Mouse (Mus musculus) bone marrow macrophage, adult 2 months (primary cell): ENCODE data around the gene Olfr67. TPM values are rescaled to one million over a fixed set of nuclear protein-coding genes. Genes with fewer than 3 reads are reported as not detected.
"Not testable (repeated sequence)": the region's sequence is repeated elsewhere in the genome, so short reads cannot be mapped to it uniquely, and the experiment has no call there.

Source experiments
- H3K27ac ChIP-seq: 2 replicates; pipeline ENCODE4 v1.5.1; 2012; ENCODE audit warnings: low read depth, low read length; ENCODE audit not compliant: insufficient read depth
- H3K4me1 ChIP-seq: 2 replicates; pipeline ENCODE4 v1.6.1; 2012; ENCODE audit warnings: low read length; ENCODE audit not compliant: control insufficient read depth, insufficient read depth
- H3K4me3 ChIP-seq: 2 replicates; pipeline ENCODE4 v1.5.1; 2012; ENCODE audit warnings: mild to moderate bottlenecking, low read length, moderate library complexity; ENCODE audit not compliant: insufficient read depth
- CTCF ChIP-seq: IDR thresholded peaks from 2 replicates; pipeline ENCODE4 v1.5.1; 2012; ENCODE audit warnings: low read depth, mild to moderate bottlenecking, low read length, moderate library complexity
- POLR2A ChIP-seq: IDR thresholded peaks from 2 replicates; pipeline ENCODE4 v1.6.1; 2012; ENCODE audit warnings: mild to moderate bottlenecking, low read depth, low read length, borderline replicate concordance
- polyA plus RNA-seq: library from polyadenylated mRNA; stranded (reverse); fragments of >200 nt; gene quantifications from 2 replicates; pipeline ENCODE4 v1.2.4, GENCODE M21; 2012; ENCODE audit not compliant: missing spikeins, insufficient read depth, insufficient read length

Gene Olfr67
- not detected in 2 replicates for polyA plus RNA-seq

DNA sequence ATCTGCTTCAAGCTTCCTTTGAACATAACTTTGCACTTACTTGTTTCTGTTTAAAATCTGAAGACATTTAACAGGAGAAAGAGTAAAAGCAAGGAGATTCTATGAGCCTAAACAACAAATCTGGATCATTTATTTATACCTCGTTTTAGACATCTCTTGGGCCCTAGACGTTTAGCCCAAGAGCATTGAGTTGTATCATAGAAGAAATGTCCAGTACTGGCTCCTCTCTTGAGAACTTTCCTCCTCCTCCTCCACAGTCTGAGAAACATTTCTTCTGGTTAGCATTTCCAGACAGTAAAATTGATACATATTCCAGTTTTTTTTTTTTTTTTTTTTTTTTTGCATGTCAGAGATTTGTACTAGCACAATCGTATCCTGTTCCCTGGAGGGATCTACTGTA lies at the start of gene Olfr67:
Gene Olfr67 (minus strand): TSS at position 101 of the 400 bp plus-strand sequence.
- no peak within 1 kb of the TSS for H3K27ac ChIP-seq
- TF ChIP-seq CTCF (no peak), POLR2A (no peak)
- H3K4me3 ChIP-seq, result no peak within 1 kb of the TSS
- H3K4me1 ChIP-seq, result no peaks in the 10 kb centered on the region

DNA sequence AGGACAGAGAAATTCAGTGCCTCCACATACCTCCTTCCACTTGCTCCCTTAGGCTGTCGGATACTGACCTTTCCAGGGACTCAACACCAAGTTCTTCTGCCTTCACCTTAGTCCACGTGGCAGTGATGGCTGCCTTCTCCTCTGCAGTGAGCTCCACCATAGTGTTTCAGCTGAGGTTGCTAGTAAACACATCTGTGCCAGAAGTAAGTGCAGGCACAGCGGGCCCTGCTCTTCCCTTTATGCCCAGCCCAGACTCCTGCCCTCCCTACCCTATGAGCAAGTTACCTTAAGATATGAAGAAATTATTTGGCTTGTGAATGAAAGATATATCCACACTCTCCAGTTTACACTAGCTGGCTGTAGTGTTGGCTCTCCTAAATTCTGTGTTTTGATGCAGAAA lies 48.6 kb upstream of the Olfr67 start, which contains the start of gene Hbb-bh2:
Gene Hbb-bh2 (minus strand): TSS at position 253 of the 400 bp plus-strand sequence.
- H3K4me1 ChIP-seq, result no peaks in the 10 kb centered on the region
- no peak for TF ChIP-seq POLR2A
- TF ChIP-seq CTCF, result no peak
- no peak within 1 kb of the TSS for H3K27ac ChIP-seq

DNA sequence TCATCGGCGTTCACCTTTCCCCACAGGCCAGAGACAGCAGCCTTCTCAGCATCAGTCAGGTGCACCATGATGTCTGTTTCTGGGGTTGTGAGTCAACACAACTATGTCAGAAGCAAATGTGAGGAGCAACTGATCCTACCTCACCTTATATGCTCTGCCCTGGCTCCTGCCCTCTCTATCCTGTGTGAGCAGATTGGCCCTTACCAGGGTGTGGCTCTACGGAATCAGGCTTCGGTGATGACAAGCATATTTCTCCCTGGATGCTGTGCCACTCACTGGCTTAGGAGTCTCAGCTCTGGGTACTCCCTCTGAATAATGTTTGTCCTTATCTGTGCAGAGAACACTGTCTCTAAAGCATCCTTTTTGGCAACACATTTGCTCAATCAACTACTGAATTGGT lies 36.2 kb upstream of the Olfr67 start, which contains the start of gene Hbb-bs:
Gene Hbb-bs (minus strand): TSS at position 289 of the 400 bp plus-strand sequence.
- Histone ChIP-seq H3K4me1 (no peaks in the 10 kb centered on the region), H3K27ac (no peak within 1 kb of the TSS), H3K4me3 (no peak within 1 kb of the TSS)
- TF ChIP-seq CTCF, result no peak
- no peak for TF ChIP-seq POLR2A

More for the DNA sequence above, 48.6 kb upstream of the Olfr67 start, which contains the start of gene Hbb-bh2:
- no peak within 1 kb of the TSS for H3K4me3 ChIP-seq

DNA sequence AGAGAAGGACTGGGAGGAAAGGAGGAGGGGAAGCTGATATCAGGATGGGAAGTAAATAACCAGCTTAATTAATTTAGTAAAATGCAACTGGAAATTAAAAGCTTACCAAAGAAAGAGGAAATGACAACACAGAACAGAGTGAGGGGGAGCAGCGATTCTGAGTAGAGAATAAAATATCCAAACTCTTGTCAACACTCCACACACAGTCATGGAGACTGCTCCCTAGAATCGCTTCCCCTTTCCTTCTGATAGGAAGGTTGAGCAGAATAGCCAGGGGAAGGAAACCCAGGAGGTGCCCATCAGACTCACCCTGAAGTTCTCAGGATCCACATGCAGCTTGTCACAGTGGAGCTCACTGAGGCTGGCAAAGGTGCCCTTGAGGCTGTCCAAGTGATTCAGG lies 35.5 kb upstream of the Olfr67 start:
- H3K4me3 ChIP-seq, H3K27ac ChIP-seq, H3K4me1 ChIP-seq: not testable (repeated sequence)

DNA sequence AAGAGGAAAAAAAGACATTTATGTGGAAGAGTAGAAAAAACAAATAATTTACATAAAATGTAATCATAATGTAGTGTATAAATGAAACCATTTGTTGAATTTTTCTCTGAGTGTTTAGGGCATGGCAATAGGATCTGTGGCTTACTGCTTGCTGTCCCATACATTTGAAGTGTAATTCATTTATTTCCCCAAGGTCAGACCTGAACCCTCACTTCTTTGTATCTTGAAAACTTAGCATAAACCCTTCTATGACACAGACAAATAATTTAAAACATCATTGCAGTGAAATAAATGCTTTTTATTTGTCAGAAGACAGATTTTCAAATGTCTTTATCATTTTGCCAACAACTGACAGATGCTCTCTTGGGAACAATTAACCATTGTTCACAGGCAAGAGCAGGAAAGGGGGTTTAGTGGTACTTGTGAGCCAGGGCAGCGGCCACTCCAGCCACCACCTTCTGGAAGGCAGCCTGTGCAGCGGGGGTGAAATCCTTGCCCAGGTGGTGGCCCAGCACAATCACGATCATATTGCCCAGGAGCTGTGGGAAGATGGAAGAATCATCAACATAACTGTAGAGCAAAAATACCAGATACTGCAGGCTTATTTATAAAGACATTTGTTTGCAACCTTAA lies 34.8 kb upstream of the Olfr67 start:
- no peak overlapping the region for H3K4me3 ChIP-seq
- TF ChIP-seq CTCF (no peak), POLR2A (no peak)
- H3K27ac ChIP-seq, result no peak overlapping the region

DNA sequence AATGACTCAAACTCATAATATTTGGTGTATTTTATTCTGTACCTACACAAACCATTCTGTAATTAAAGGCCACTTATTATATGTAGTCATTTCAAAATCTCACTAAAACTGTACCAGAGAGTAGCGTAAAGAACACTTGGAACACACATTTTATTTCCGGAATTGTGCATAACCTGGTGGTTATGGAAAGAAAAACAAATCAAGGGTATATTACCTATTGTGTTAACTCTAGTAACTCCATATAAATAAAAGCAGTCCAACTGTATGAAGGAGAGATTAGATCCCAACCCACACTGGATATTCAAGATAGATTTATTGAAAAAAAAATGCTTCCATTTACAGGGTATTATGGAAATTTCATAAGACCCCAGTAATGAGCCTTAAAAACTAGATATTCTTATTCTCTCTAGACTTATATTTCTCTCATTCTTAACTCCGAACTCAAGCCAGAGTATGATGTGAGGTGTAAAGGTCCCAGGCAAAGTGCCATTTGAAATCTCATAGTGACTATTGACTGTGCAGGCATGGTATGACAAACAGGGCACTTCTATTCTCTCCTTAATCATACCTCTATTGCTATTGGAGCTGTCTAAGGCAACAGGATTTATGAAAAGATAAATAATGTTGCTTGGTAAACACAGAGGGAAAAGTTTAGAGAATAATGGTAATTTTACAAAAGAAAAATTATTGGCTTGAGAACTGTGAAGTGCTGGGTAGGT lies 34.1 kb upstream of the Olfr67 start:
- H3K27ac ChIP-seq, result no peak overlapping the region
- TF ChIP-seq POLR2A, result no peak
- TF ChIP-seq CTCF, result no peak
- no peaks in the 10 kb centered on the region for H3K4me1 ChIP-seq
- no peak overlapping the region for H3K4me3 ChIP-seq

More for the DNA sequence above, 34.8 kb upstream of the Olfr67 start:
- H3K4me1 ChIP-seq, result no peaks in the 10 kb centered on the region

DNA sequence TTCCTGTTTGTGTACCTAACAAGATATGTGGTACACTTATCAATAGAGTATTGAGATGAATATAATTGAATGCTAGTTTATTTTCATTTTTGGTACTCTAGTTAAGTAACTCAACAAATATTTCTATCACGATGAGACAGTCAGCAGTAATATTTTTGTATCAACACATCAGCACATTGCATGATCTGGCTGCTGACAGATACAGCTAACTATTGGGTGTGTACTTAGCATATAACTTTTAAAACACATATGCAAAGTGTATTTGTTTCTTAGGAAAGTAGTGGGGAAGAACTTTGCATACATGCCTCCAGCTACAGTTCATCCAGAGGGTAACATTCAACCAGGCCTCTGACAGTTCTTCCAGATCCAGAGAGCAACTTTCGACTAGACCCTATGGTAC lies 33.0 kb upstream of the Olfr67 start:
- Histone ChIP-seq H3K27ac (no peak overlapping the region), H3K4me1 (no peaks in the 10 kb centered on the region), H3K4me3 (no peak overlapping the region)
- no peak for TF ChIP-seq CTCF
- no peak for TF ChIP-seq POLR2A

DNA sequence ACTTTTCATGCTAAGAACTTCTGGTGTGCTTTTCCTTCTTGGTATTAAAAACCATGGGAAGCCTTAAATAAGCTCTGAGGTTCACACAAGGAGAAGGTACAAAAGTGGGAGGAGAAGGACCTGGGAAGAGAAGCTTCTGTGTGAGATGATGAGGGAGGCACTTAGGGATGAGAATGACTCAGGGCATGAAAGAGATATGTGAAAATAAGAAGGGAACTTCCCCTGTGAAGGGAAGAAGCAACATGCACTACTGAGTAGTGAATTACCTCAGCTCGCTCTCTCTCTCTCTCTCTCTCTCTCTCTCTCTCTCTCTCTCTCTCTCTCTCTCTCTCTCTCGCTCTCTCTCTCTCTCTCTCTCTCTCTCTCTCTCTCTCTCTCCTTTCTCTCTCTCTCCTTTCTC lies 23.5 kb upstream of the Olfr67 start:
- not testable (repeated sequence) for H3K27ac ChIP-seq, H3K4me3 ChIP-seq, H3K4me1 ChIP-seq

DNA sequence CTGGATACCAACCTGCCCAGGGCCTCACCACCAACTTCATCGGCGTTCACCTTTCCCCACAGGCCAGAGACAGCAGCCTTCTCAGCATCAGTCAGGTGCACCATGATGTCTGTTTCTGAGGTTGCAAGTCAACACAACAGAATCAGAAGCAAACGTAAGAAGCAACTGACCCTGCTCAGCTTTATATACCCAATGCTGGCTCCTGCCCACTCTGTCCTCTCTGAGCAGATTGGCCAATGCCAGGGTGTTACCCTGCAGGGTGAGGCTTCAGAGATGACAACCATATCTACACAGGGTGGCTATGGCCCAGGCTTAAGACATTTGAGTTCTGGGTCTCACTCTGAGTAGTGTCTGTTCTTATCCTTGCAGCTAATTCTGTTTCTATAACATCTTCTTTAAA lies 22.1 kb upstream of the Olfr67 start, which contains the start of gene Hbb-bt:
Gene Hbb-bt (minus strand): TSS at position 231 of the 400 bp plus-strand sequence.
- TF ChIP-seq POLR2A, result no peak
- no peak for TF ChIP-seq CTCF
- no peak within 1 kb of the TSS for H3K27ac ChIP-seq
- H3K4me3 ChIP-seq, result no peak within 1 kb of the TSS
- H3K4me1 ChIP-seq, result no peaks in the 10 kb centered on the region

DNA sequence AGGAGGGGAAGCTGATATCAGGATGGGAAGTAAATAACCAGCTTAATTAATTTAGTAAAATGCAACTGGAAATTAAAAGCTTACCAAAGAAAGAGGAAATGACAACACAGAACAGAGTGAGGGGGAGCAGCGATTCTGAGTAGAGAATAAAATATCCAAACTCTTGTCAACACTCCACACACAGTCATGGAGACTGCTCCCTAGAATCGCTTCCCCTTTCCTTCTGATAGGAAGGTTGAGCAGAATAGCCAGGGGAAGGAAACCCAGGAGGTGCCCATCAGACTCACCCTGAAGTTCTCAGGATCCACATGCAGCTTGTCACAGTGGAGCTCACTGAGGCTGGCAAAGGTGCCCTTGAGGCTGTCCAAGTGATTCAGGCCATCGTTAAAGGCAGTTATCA lies 21.5 kb upstream of the Olfr67 start:
- not testable (repeated sequence) for H3K4me3 ChIP-seq, H3K4me1 ChIP-seq

More for the DNA sequence above, 21.5 kb upstream of the Olfr67 start:
- H3K27ac ChIP-seq, result not testable (repeated sequence)
